Mouse (Mus musculus) cerebellum, postnatal 14 days (tissue): ENCODE measurements around the gene Large2.
A peak's percentile ranks its signal among the peaks of the same experiment; 100 is the strongest.

Experiments
- DNase-seq, 2 experiments: peaks; one replicate each; pipeline ENCODE4 v3.0.0; 2021; ENCODE audit warnings: mixed read lengths in 2 of 2

Large2 gene

DNA sequence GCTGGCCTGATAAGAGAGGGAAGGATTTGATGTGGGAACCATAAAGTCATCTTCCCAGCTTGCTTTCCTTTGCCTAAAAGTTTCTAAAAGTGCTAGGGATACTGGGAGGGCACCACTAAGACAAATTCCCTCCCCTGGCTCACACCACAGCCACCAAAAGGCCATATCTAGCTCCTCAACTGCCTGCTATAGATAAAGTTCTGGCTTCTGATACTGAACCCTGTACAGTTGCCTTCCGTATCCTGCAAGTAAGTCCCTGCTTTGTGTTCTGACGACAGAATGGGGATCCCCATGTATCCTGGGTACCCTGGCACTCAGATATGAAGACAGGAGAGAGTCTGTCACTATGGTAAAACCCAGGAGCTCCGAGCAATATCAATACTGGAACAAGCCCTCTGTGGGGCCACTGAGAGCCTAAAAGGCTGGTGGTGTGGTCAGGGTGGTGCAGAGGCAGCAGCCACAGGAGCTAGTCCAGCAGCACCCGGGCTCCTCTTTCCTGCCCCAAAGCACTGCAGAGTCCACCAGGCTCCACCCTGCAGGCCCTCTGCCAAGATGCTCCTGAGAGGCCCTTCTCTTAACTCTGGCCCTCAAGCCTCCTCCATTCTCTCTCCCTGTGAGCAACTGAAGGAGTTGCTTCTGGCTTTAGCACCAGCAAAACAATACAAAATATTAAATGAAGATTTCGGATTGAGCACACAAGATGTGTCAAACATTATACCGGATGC lies 15.7 kb upstream of the Large2 start:
- peak; percentile 63 to 71 for DNase-seq

DNA sequence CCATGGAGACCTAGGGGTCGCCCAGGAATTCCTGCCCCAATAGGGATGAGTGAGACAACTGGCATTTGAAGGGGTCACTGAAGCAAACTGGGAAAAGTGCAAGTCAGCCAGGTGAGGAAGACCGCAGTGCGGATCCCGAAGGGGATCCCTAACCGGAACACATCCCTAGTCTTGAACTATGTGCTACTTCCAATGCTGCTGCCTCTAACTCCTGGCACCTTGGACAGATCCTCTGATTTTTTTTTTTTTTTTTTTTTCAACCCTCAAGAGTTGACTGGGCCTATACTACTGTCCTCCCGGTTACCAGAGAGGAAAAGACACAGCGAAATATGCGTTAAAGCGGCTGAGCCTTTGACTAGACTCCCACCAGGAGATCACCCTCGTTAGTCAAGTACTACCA lies 15.0 kb upstream of the Large2 start:
- no peak for DNase-seq

DNA sequence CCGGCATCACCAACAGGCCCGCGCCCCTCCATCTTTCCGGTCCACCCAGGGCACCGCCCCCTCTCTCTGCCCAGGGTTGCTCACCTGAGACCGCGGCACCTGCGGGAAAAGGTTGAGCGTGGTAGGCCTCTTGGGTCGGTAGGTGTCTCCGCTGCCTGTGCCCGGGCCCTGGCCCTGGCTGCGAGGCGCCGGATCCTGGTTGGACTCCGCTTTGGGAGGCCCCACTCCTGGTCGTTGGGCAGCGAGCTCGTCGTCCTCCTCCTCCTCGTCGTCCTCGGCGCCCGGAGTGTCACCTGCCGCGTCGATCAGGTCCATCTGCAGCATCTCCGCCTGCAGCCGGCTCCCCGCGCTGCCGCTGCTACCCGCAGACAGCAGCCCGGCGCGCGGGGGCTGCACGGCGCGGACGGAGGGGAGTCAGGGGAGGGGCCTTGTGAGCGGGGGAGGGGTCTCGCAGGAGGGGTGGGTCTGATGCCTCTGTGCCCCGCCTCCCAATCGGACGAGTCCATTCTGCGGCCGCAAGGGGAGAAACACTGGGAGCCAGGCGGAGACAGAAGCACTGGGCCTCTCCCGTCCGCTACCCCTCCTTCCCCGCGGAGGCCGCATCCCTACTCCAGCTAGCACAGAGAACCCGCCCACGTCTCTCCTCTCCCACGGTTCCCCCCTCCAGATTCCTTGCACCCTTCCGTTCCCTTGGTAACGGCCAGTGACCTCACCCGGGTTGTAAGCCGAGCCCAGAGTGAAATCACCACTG lies 14.4 kb upstream of the Large2 start:
- peak; percentile 85 to 88 for DNase-seq

DNA sequence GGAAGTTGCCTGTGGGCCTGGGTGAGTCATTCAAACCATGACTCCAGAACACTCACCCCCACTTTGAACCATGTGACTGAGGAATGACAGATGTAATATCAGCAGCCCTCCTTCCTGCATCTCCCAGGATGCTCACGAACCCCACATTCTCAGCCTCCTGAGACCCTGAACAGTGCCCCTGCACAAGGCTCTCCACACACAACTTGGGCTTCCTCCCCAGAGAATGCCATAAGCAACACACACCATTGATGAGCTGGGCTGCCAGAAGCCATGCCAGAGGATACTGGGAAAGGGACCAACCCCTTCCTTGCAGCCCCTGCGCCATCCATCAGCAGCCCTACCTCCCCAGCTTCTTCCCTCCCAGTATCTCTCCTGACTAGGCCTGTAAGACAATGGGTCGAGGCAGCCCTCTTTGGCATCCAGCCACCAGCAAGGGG lies 13.4 kb upstream of the Large2 start:
- DNase-seq: peak in 1 of 2 experiments; percentile 48

DNA sequence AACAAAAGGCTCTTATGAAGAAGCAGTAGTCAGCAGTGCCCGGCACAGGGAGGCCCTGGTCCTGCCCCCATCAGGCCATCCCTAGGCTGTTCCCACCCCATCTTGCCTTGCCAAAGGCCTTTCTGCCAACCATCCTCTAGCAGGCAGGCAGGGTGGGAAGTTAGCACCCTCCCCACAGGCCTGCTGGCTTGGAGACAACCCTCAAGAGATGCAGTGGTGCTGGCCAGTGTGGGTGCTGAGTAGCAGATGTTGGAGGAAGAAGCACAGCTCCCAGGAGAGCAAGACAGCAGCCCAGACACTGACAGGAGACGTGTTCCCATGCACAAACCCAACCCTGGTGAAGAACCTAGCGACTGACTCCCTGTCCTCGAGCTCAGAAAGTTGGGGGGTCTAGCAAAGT lies 13.0 kb upstream of the Large2 start:
- no peak for DNase-seq

DNA sequence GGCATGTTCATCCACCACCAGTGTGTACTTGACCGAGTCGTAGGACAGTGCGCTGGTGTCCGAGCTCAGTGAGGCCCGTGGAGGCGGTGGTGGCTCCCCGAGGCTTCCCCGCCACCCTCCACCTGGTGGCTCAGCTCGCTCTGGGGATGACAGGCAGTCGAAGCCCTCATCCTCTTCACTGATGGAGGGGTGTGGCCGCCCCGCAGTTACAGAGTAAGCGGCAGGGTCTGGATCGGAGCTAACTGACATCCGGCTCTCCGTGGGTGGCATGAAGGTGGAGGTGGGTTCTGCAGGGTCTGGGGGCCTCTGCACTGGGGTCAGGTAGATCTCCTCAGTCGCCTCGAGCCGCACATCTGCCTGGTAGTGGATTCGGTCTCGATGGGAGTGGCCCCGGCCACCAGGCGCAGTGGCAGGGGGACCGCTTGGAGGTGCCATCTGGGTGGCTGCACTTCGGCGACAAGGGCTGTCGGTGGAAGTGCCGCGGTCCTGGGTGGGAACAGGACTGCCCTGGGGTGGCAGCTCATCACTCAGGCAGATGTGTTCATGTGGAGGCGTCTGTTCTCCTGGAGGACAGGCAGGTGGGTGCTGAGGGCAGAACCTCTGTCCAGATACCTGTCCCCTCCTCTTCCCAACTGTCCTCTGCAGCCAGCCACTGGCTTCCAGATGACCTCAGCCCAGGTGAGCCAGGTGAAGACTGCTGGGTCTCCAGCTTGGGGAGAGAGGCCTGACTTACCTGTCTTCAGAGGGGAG lies 12.3 kb upstream of the Large2 start:
- DNase-seq: no peak

DNA sequence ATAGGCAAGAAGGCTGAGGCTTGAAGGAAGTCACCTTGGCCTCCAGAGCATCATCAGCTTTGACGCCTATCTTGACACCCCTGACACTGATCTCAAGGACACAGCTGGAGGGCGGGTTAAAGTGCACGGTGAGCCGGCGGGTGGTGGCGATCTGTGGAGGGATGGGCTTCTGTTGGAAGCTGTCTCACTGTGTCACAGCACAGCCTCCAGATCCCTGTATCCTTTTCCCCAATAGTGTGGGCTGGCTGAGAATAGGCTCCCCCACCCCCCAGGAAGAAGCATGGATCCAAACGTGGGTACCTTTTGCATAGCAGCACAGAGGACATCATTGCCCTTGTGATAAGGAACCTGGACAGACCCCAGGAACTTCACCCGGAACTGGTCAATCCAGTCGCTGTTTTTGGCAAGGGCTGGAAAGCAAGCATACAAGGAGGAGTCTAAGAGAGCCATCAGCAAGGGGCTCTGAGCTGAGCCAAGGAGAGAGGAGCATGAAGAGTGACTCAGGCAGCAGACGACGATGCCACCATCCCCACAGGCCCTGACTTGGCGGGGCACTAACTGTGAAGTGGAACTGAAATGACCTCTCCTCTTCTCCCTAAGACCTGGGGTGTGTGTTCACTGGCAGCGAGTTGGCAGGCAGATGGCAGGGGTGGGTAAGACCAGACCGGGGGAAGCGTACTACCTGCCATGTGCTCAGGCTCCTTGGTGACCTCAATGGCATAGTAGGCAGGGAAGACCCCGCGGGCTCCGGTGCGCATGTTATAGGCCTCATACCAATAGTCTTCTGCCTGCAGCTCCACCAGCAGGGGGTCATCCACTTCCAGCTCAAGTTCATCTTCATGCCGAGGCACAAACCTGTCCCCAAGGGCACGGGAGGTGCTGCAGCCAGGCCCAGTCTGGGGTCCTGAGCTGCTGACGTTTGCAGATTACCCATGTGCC lies 10.7 kb upstream of the Large2 start:
- DNase-seq: peak in 1 of 2 experiments; percentile 50

DNA sequence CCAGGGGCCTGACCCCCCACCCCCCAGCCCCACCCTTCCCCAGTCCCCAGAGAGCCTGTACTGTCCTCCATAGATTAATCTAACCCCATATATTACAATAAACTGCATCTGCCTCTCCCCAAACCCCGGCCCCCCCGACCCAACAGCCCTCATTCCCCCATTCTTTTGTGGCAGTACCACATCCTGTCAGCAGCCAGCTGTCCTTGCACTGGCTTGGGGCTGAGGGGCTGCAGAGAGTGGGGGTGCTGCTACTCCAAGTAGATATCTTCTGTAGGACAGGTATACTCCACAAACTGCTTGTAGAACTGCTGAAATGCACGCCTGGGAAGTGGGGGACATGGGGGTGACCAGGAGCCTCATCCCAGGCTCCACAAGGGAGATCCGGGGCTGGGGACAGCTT lies 9.4 kb upstream of the Large2 start:
- DNase-seq: no peak

DNA sequence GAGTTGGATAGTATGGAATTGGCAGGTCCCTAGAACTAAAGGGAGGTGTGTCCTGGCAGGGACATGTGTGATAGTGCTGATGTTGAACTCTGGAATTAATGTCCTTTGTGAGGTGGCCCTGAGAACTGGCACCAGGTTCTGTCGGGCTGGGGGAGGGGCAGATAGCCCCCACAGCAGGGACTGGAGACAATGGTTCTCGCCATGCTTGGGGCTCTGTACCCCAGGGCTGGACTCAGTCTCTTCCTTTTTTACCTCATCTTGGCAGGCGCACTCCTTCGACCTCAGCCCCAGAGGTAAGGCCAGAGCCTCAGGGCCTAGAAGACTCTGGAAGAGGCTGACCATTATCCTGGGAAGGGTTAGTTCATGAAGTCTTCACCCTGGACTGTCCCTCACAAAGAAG lies 8.1 kb upstream of the Large2 start:
- no peak for DNase-seq

DNA sequence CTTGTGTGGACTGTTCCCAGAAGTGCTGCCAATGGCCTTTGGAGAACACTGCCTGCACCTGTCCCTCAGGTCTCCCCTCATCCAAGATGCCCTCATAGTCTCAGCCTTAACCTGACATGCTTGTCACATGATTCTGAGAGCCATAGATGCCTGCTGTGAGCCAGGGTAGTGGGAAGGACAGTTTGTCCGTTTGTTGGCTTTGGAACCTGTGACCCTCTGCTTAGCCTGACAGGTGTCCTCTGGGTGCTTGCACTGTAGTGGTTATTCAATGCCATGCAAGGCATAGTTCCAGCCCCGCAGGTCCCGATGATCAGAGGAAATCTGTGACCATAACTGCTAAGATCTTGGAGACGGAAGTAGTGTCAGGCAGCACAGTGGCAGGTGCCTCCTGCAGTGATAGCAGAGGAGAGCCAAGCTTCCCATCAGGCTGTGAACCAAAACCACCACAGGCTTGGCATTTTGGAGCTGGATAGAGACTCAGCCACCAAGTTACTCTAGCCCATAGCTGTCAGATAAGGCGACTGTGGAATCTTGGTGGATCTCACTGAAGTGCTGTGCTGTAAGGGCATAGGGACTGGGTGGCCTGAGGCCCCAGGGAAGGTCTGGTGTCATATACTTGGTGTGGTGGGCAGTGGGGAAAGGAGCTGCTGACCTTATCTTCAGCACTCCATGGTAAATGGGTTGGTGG lies 7.4 kb upstream of the Large2 start, which contains the start of gene 1700029I15Rik:
TSS of gene 1700029I15Rik (plus strand) at position 638 of the 688 bp plus-strand sequence.
- peak; percentile 58 to 69 for DNase-seq

DNA sequence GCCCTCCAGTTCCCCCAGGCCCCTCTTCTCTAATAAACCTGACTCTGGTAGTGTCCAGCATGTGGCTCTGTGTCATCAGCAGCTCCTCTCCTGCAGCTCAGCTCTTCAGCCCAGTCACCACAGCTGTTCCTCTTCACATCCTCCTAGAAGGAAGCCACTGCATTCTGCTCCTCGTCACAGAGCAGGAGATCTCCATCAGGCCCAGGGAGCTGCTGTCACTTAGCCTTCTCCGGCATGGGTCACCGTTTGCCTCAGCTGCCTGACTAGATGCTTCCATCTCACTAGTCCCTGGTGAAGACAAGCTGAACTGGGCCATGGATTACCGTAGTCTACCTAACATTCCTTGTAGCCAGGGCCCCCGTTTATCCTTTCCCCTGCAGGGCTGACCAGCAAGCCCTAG lies 6.5 kb upstream of the Large2 start:
- DNase-seq: no peak

DNA sequence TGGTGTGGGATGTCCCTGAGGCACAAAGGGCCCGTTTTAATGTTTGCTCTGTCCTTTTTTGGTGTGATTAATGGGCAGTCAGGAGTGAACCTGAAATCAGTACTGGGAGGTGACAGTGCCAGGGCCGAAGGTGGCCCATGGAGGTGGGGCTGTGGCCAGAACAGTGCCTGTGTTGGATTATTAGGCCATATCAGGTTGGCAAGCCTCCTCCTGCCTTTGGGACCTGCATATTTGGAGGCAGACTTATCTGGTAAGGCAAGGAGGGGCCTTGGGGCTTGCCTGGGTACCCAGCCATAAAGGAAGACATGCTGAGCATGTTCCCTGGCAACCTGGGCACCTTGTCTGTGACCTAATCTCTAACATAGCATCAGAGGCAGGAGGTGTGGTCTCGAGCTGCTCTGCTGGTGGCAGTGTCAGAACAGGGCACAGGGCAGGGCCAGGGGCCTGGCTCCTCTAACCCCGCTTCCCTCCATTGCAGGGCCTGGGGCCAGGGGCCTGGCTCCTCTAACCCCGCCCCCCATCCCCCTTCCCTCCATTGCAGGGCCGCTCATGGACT lies 5.9 kb upstream of the Large2 start:
- peak in 1 of 2 experiments; percentile 31 for DNase-seq

DNA sequence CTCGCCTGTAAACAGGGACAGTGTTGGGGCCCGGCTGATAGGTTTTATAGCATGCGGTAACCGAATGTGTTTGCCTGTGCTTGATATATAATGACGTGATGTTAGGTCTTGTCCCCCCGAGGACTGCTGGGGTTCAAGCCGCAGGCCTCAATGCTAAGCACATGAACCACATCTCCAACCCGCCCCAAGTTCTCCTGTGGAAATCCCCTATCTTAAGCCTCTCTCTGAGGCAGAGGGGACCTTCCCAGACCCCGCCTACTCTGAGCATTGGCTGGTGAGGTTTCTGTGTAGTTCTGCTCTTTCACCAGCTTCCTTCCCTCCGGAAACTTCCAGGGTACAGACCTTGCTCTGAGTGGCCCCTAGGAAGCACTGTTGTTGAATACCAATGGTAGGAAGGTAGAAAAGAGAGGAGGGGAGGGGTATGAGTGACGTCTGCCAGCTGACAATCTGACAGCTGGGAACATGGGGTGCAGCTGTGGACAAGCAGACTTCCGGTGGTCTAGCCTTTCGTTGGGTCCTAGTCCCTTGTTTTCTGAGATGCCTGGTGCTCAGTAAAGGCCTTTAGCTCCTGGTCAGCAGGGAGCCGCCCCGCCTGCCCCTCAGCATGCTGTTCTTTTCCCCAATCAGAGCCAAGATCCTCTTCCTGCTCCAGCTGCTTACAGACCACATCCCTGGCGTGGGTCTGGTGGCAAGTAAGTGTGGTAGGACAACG lies 5.3 kb upstream of the Large2 start:
- DNase-seq: peak in 1 of 2 experiments; percentile 25

DNA sequence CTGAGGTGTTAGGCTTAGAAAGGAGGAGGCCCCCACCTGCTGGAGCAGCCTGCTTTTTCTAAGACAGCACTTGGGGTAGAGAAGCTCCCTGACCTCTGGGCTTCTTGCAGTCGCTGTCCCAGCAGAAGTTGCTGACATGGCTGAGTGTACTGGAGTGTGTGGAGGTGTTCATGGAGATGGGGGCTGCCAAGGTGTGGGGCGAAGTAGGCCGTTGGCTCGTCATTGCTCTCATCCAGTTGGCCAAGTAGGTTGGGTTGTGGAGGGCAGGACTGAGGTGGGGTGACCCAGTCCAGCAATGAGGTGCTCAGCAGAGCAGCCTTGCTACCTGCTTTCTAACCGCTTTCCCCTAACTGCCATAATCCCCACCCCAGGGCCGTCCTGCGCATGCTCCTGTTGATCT lies 2.7 kb upstream of the Large2 start:
- peak in 1 of 2 experiments; percentile 4 for DNase-seq

DNA sequence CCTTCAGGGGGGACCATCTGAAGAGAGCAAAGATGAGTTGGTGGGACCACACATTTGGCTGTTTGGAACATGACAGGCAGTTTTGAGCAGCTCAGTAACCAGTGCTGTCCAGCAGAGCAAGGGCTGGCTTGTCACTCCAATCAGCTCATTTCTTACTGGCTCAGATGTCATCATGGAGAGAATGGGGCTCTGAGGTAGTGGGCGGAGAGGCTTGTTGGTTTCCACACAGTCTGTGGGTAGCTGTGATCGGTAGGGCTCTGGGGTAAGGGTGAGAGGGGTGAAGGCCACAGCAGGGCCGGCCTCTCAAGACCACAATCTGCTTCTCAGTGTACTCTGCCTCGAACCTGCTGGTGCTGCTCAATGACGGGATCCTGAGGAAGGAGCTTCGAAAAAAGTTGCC lies 1.6 kb upstream of the Large2 start:
- no peak for DNase-seq

DNA sequence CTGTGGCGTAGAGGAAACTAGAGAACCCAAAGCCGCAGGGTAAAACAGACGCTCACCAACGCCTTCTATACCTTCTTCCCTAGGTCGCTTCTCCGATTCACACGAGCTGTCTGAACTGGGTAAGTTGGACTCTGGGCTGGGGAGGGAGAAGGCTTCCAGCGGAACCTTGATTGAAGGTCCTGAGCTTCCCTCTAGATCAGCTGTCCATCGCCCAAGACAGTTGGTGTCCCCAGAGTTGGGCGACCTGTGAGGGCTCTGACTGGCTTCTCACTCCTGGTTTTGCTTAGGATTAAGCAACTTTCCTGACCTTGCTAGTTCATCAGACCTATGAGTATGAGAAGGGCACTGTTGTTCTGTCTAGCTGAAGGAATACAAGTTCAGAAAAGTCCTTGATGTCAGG lies 1.1 kb upstream of the Large2 start:
- no peak for DNase-seq

DNA sequence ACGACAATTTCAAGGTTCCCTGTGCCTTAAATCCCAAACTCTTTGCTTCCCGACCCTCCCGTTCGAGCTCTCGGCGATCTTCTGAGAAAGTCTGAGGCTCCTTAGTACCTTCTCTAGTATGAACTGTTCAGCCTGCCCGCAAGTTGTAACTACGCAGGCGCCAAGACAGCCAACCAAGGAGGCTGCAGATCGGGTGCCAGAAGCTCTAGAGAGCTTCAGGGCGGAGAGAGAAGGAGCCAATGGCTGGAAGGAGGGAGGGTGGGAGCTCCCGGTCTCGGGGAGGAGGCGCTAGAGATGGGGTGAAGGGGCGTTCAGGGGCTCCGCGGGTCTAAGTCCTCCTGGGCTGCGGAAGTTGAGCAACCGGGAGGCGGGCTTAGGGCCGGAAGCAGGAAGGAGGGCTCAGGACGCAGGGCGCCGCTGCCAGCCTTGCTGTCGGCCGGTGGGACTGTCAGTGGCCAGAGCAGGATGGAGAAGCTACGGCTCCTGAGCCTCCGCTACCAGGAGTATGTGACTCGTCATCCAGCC lies 492 bp upstream of the Large2 start:
- peak; percentile 92 to 93 for DNase-seq

DNA sequence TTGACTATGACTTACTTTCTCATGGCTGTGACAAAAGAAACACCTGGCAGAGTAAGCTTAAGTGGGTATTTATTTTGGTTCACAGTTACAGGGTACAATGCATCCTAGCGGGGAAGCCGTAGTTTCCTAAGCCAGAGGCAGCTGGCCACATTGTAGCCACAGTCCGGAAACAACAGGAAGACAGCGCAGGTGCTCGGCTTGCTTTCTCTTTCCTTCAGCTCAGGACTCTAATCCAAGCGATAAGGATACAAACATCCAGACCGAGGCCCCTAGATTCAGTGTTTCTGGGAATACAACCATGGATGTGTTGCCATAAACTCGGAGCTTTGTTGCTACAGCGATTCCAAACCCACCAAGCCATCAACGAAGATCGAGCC lies 1.2 kb downstream of the Large2 start:
- DNase-seq: no peak

DNA sequence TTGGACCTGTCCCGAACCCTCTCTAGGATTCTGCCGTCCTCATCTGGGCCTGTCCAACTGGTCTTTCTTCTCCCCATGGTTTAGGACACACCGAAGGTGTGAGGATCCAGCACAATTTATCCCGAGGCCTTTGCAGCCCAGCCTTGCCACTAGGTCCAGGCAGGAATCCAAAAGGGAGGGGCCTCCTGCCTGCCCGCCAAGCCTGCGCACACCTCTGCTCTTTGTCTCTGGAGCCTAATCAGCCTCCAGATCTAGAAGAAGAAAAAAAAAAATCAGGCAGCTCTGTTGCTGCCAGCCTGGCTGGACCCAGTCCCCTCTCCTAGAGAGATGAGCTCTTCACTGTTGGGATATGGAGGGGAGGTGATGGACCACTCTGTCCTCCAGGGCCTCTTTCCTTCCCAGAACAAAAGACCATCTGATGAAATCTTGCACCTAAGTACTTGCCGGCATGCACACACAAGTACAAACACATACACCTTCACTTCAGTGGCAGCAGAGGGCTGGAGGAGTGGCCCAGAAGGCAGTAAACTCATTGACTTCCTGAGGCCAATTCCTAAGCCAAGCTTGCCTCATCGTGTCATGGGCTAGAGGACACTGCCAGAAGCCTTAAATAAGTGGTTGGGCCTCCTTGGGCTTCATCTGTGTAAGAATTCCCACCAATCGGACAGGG lies 1.8 kb downstream of the Large2 start:
- peak; percentile 77 to 79 for DNase-seq
